Mouse (Mus musculus): ENCODE results near the gene Tbc1d10c. TPM values are rescaled to one million over a fixed set of nuclear protein-coding genes. Genes with fewer than 3 reads are reported as not detected.

Tbc1d10c gene
- 91.7 and 196 TPM in 2 replicates for polyA plus RNA-seq (2012; rRNA removed; ENCODE audit: low replicate concordance)

DNA sequence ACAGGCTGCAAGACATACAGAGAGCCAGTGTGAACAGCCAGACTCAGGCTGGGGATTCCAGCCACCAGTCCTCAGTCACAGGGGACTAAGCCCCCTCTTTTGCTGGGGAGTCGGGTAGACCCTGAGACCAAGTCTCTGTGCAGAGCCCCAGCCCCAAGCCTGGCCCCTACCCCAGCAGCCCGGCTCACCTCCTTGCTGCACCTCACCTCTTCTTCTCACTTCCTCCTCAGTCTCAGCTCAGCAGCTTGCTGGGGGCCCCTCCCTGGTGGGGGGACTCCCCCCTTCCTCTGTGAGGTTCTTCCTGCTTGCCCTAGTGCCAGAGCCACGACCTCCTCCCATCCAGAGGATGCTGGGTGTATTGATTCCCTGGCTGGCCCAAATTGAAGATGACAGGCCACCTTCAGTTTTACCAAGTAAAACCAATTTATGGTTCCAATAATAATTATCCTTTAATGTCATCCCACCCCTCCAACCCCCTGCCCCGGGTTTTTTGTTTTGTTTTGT is at the start of gene Tbc1d10c:
TSS of gene Tbc1d10c (minus strand) at position 454 of the 504 bp plus-strand sequence.

GRCm38 (mm10) chr19:4231253-4232185 is 40.4 kb upstream of the Tbc1d10c start, which contains the start of gene Pold4:
Pold4 (plus strand) TSS chr19:4231899.

GRCm38 (mm10) chr19:4214071-4214770 is 23.1 kb upstream of the Tbc1d10c start, which contains the start of the genes Clcf1 and AC109138.7:
Clcf1 (plus strand) TSS chr19:4214238.
AC109138.7 (plus strand) TSS chr19:4214357.

DNA sequence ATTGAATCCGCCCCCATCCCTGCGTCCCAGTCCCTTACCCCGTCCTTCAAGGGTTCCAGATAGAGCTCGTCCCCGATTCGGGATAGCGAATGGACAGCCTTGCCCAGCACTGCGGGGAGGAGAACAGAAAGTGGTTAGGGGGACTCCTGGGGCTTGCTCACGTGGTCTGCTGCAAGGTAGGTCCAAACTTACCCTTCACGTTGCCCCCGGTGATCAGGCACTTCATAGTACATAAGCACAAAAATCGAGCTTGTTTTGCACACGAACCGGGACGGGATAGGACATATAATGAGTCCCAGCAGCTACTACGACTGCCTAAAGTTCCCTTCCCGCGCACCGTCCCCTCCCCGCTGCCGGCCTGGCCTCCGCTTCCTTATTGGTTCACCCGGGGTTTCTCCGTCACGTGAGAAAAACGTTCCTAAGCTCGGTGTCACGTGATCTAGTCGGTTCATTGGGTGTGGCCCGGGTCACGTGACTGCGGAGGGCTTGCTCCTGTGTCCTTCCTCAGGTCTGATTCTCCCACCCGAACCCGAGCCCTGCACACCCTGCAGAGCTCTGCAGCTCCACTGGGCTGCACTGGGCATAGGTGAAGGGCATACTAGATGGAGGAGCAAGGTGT is 10.3 kb upstream of the Tbc1d10c start, which contains the start of gene Rad9a:
TSS of gene Rad9a (minus strand) at position 372 of the 619 bp plus-strand sequence.

DNA sequence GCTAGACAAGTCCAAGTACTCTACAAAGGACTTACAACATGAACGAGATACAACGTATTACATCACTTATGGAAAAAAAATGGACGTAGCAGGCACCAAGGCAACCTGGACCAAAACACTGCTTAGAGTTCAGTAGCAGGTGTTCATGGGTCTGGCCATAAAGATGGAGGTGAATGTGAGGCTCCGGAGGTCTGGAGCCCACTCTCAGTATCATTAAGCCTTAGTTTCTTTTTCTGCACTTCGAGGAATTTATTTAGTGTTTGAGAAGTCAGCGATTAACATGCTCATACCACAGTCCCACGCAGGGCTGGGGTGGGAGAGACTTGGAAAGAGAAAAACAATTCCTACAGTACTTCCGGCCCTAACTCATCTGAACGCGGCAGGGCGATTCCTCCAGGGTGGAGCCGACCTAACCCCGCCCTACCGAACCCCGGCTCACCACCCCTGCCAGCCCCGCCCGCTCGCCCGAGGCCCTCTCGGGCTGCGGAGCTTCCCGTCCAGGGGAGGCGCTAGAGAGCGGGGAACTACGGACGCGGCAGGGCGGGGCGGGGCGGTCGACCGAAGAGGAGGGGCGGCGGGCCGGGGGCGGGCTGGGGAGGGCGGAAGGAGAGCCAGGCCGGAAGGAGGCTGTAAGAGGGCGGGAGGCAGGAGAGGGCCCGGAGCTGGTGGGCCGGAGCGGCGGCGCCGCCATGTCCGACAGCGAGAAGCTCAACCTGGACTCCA is 605 bp upstream of the Tbc1d10c start, which contains the start of gene Ppp1ca:
TSS of gene Ppp1ca (plus strand) at position 538 of the 723 bp plus-strand sequence.

DNA sequence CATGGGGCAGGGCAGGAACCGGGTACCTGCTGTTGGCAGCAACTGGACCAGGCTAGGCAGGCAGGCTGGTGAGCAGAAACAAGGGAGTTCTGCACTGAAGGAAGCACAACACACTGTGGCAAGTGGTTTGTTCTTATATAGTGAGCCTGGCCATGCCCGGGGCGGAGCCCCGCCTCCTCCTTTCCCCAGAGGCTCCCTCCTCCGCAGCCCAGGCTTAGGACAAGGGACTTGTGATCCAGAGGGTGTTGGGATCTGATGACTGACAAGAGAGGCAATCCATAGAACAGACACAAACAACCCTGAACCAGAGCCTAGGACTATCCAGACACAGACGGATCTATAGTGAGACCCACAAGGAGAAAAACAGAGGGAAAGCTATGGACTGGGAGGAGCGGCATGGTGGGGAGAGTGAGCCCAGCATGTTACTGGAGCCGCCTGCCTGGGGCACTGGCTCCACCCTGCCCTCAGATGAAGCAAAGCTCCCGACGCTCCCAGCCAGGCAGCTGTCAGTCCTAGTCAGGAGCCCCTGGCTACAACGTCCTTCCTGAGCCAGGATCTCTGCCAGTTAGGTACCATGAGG is 15.6 kb downstream of the Tbc1d10c start, which contains the start of gene Carns1:
TSS of gene Carns1 (minus strand) at position 112 of the 580 bp plus-strand sequence.

DNA sequence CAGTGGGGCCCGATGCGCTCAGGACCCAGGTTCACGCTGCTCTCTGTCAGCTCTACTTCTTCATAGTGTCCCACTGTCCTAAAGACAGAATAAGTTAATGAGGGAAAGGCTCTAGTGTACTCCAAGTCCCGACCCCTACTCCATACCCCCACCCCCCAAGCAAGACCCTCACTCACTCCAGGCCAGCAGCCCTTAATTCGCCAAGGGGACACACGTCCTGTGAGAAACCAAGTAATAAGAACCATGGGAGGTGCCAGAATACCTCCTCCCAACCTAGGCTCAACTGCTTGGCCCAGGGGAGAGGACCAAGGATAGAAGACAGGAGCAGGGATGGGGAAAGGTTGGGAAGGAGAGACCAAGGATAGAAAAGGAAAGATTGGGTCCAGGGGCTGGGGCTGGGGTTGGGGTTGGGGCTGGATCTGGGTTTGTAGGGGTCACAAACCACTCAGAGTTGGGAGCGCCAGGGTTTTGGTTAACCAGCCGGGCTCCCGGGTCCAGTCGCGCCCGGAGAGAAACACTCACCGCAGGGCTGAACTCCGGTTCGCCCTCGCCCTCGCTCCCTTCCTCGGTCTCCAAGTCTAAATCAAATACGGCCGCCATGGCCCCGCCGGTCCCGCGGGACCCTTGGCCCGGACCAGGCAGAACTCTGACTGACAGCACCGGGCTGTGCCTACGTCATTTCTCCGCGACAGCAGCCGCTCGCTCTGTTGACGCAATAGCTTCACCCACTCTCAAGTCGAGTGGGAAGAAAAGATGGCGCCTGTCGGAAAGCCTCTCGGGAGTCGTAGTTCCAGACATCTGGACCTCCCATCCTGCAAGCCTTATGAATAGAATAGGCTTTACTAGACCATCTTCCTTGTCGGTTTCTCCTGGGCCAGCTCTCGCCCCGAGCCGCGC is 28.2 kb downstream of the Tbc1d10c start, which contains the start of gene Rps6kb2:
TSS of gene Rps6kb2 (minus strand) at position 709 of the 897 bp plus-strand sequence.

DNA sequence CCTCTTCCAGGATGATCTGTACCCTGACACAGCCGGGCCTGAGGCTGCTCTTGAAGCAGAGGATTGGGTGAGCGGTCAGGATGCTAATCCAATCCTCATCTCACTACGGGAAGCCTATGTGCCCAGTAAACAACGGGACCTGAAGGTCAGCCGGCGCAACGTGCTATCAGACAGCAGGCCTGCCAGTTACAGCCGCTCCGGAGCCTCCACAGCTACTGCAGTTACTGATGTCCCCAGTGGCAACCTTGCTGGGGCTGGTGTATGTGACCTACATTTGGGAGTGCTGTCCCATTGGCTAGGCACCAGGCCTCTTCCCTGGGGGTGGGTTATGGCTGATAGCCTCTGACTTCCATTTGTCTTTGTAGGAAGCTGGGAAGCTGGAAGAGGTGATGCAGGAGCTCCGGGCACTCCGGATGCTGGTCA is 37.8 kb downstream of the Tbc1d10c start, which contains the start of gene Ptprcap:
TSS of gene Ptprcap (plus strand) at position 373 of the 423 bp plus-strand sequence.

GRCm38 (mm10) chr19:4148491-4148806 is 42.6 kb downstream of the Tbc1d10c start, which contains the start of gene Coro1b:
Coro1b (plus strand) TSS chr19:4148619.

DNA sequence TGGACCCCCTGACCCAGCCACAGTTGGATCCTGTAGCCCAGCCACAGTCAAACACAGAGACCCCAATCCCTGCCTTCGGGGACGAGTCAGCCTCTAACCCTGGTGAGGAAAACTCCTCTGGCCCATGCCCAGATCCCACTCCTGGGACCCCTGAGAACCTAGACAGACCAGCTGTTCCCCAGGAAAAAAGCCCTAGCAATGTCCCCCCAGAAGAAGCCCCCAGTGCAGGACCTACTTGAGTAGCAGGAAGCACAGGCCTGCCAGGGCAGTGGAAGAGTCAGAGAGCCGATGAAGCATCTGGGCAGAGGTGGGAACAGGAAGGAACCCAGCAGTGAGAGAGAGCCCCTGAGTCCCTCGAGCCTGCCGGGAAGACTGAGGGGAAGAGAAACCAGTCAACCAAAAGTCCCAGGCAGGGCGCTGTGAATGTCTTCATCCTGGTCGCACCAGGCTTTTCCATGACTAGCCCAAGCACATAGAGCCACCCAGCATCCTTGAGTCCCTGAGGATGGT is 47.3 kb downstream of the Tbc1d10c start, which contains the start of gene Cabp4:
TSS of gene Cabp4 (minus strand) at position 275 of the 510 bp plus-strand sequence.

GRCm38 (mm10) chr19:4139446-4139845 is 51.6 kb downstream of the Tbc1d10c start, which contains the start of gene Gpr152:
Gpr152 (plus strand) TSS chr19:4139787.

Other genes starting within 250 kb of the Tbc1d10c start
- gene Aldh3b3, start 232.6 kb downstream of the Tbc1d10c start, polyA plus RNA-seq (2012; rRNA removed; ENCODE audit: low replicate concordance), result 0.50 and 0.69 TPM in 2 replicates
- gene Aldh3b2, start 219.0 kb downstream of the Tbc1d10c start, polyA plus RNA-seq (2012; rRNA removed; ENCODE audit: low replicate concordance), result 22.0 and 22.5 TPM in 2 replicates
- gene Acy3, start 204.7 kb downstream of the Tbc1d10c start, polyA plus RNA-seq (2012; rRNA removed; ENCODE audit: low replicate concordance), result 56.0 and 64.9 TPM in 2 replicates
- not detected in 2 replicates for gene Tbx10, start 198.5 kb downstream of the Tbc1d10c start, polyA plus RNA-seq (2012; rRNA removed; ENCODE audit: low replicate concordance)
- gene Nudt8, start 190.7 kb downstream of the Tbc1d10c start, polyA plus RNA-seq (2012; rRNA removed; ENCODE audit: low replicate concordance), result 12.2 and 22.8 TPM in 2 replicates
- 2.5 and 2.9 TPM in 2 replicates for gene Gm49405, start 190.7 kb downstream of the Tbc1d10c start, polyA plus RNA-seq (2012; rRNA removed; ENCODE audit: low replicate concordance)
- 6.3 and 13.3 TPM in 2 replicates for gene Doc2g, start 188.0 kb downstream of the Tbc1d10c start, polyA plus RNA-seq (2012; rRNA removed; ENCODE audit: low replicate concordance)
- gene Ndufv1, start 178.5 kb downstream of the Tbc1d10c start, polyA plus RNA-seq (2012; rRNA removed; ENCODE audit: low replicate concordance), result 188 and 271 TPM in 2 replicates
- gene Gstp1, start 153.3 kb downstream of the Tbc1d10c start, polyA plus RNA-seq (2012; rRNA removed; ENCODE audit: low replicate concordance), result 508 and 632 TPM in 2 replicates
- gene Gstp2, start 145.3 kb downstream of the Tbc1d10c start, polyA plus RNA-seq (2012; rRNA removed; ENCODE audit: low replicate concordance), result 24.3 and 163 TPM in 2 replicates
- gene Gstp3, start 131.7 kb downstream of the Tbc1d10c start, polyA plus RNA-seq (2012; rRNA removed; ENCODE audit: low replicate concordance), result 14.6 and 23.5 TPM in 2 replicates
- 0.61 TPM in 1 of 2 replicates, not detected in the other for gene Cabp2, start 109.7 kb downstream of the Tbc1d10c start, polyA plus RNA-seq (2012; rRNA removed; ENCODE audit: low replicate concordance)
- 257 and 348 TPM in 2 replicates for gene Cdk2ap2, start 94.1 kb downstream of the Tbc1d10c start, polyA plus RNA-seq (2012; rRNA removed; ENCODE audit: low replicate concordance)
- gene Pitpnm1, start 91.3 kb downstream of the Tbc1d10c start, polyA plus RNA-seq (2012; rRNA removed; ENCODE audit: low replicate concordance), result 157 and 297 TPM in 2 replicates
- gene Aip, start 65.4 kb downstream of the Tbc1d10c start, polyA plus RNA-seq (2012; rRNA removed; ENCODE audit: low replicate concordance), result 113 and 122 TPM in 2 replicates
- gene Gpr152, start 51.5 kb downstream of the Tbc1d10c start, polyA plus RNA-seq (2012; rRNA removed; ENCODE audit: low replicate concordance), result 0.69 and 0.80 TPM in 2 replicates
- gene Cabp4, start 47.3 kb downstream of the Tbc1d10c start, polyA plus RNA-seq (2012; rRNA removed; ENCODE audit: low replicate concordance), result 1.2 TPM in 2 replicates
- gene Coro1b, start 42.7 kb downstream of the Tbc1d10c start, polyA plus RNA-seq (2012; rRNA removed; ENCODE audit: low replicate concordance), result 266 and 387 TPM in 2 replicates
- 183 and 672 TPM in 2 replicates for gene Ptprcap, start 37.7 kb downstream of the Tbc1d10c start, polyA plus RNA-seq (2012; rRNA removed; ENCODE audit: low replicate concordance)
- gene Rps6kb2, start 27.9 kb downstream of the Tbc1d10c start, polyA plus RNA-seq (2012; rRNA removed; ENCODE audit: low replicate concordance), result 46.6 and 54.5 TPM in 2 replicates
- 32.3 and 39.2 TPM in 2 replicates for gene Carns1, start 15.8 kb downstream of the Tbc1d10c start, polyA plus RNA-seq (2012; rRNA removed; ENCODE audit: low replicate concordance)
- 586 and 618 TPM in 2 replicates for gene Ppp1ca, start 781 bp upstream of the Tbc1d10c start, polyA plus RNA-seq (2012; rRNA removed; ENCODE audit: low replicate concordance)
- 49.2 and 51.9 TPM in 2 replicates for gene Rad9a, start 10.4 kb upstream of the Tbc1d10c start, polyA plus RNA-seq (2012; rRNA removed; ENCODE audit: low replicate concordance)
- gene Clcf1, start 23.0 kb upstream of the Tbc1d10c start, polyA plus RNA-seq (2012; rRNA removed; ENCODE audit: low replicate concordance), result 54.9 and 127 TPM in 2 replicates
- not detected in 2 replicates for gene AC109138.7, start 23.1 kb upstream of the Tbc1d10c start, polyA plus RNA-seq (2012; rRNA removed; ENCODE audit: low replicate concordance)
- gene Pold4, start 40.6 kb upstream of the Tbc1d10c start, polyA plus RNA-seq (2012; rRNA removed; ENCODE audit: low replicate concordance), result 207 and 218 TPM in 2 replicates
- 116 and 124 TPM in 2 replicates for gene Ssh3, start 77.9 kb upstream of the Tbc1d10c start, polyA plus RNA-seq (2012; rRNA removed; ENCODE audit: low replicate concordance)
- 12.7 and 17.2 TPM in 2 replicates for gene Ankrd13d, start 91.9 kb upstream of the Tbc1d10c start, polyA plus RNA-seq (2012; rRNA removed; ENCODE audit: low replicate concordance)
- 156 and 263 TPM in 2 replicates for gene Grk2, start 114.9 kb upstream of the Tbc1d10c start, polyA plus RNA-seq (2012; rRNA removed; ENCODE audit: low replicate concordance)
- 125 and 186 TPM in 2 replicates for gene Kdm2a, start 207.0 kb upstream of the Tbc1d10c start, polyA plus RNA-seq (2012; rRNA removed; ENCODE audit: low replicate concordance)
- 14.2 and 15.8 TPM in 2 replicates for gene Rhod, start 248.1 kb upstream of the Tbc1d10c start, polyA plus RNA-seq (2012; rRNA removed; ENCODE audit: low replicate concordance)

Data from mammary gland, adult 2 months (tissue).